Mouse (Mus musculus) CH12.LX (cell line): ENCODE data around the gene Hmcn1.

Experiments
- CHD1 ChIP-seq: IDR thresholded peaks from 2 replicates; pipeline ENCODE4 v1.6.1; 2012; ENCODE audit warnings: low read depth, low read length, improper control_type of control experiment, inconsistent platforms
- CHD2 ChIP-seq: IDR thresholded peaks from 2 replicates; pipeline ENCODE4 v1.6.1; 2011; ENCODE audit warnings: low read length, improper control_type of control experiment
- CTCF ChIP-seq, 2 experiments: IDR thresholded peaks in 1 of 2; conservative IDR thresholded peaks in 1 of 2; 2 replicates each; pipeline ENCODE4 v1.5.1; 2011 to 2012; ENCODE audit warnings: low read depth in 2 of 2, low read length in 2 of 2, improper control_type of control experiment in 1 of 2, inconsistent platforms in 1 of 2, mild to moderate bottlenecking in 1 of 2, moderate library complexity in 1 of 2
- MAX ChIP-seq: IDR thresholded peaks from 2 replicates; pipeline ENCODE4 v1.6.1; 2011; ENCODE audit warnings: low read length, improper control_type of control experiment
- MYC ChIP-seq: IDR thresholded peaks from 2 replicates; pipeline ENCODE4 v1.6.1; 2011; ENCODE audit warnings: low read depth, mild to moderate bottlenecking, improper control_type of control experiment, low read length
- POLR2A ChIP-seq: IDR thresholded peaks from 2 replicates; pipeline ENCODE4 v1.6.1; 2011; ENCODE audit warnings: low read depth, mild to moderate bottlenecking, improper control_type of control experiment, low read length
- SIN3A ChIP-seq: IDR thresholded peaks from 2 replicates; pipeline ENCODE4 v1.6.1; 2012; ENCODE audit warnings: low read length, improper control_type of control experiment, inconsistent platforms
- USF1 ChIP-seq: IDR thresholded peaks from 2 replicates; pipeline ENCODE4 v1.6.1; 2014; ENCODE audit warnings: low read depth, mild to moderate bottlenecking, inconsistent platforms, low read length, improper control_type of control experiment
- ZNF384 ChIP-seq: IDR thresholded peaks from 2 replicates; pipeline ENCODE4 v1.6.1; 2012; ENCODE audit warnings: low read depth, low read length, improper control_type of control experiment, inconsistent platforms

DNA sequence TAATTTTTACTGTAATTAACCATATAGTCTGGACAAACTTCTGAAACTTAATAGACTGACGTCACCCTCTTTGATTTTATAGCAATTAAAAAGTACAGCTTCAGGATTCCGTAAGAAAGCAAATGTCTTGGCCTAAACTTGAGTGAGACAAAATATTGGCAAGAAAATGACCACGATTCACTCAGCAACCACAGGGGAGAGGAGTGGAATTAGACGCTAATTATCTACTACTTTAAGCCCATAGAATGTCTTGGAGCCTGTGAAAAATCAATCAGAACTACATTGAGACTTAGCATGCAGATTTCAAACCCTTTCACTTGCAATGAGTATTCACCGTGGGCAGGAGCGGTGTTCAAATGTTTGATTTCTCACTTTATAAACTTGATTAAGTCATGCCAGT lies 159.8 kb downstream of the Hmcn1 start:
- no peak for TF ChIP-seq POLR2A
- TF ChIP-seq CTCF (conservative IDR thresholded peaks at IDR 0.05 in 1 of 2, IDR thresholded peaks at IDR 0.05 in 1 of 2; ENCODE audit: low read depth in 2 of 2, low read length in 2 of 2): no peak
- TF ChIP-seq SIN3A: no peak
- TF ChIP-seq CHD1: no peak
- TF ChIP-seq MYC: no peak
- no peak for TF ChIP-seq USF1
- no peak for TF ChIP-seq CHD2
- TF ChIP-seq MAX: no peak
- no peak for TF ChIP-seq ZNF384
